Mouse (Mus musculus) liver, embryonic 16.5 days (tissue): ENCODE measurements around the gene Fam57b. TPM values are rescaled to one million over a fixed set of nuclear protein-coding genes. Genes with fewer than 3 reads are reported as not detected.

ENCODE experiments used
- ATAC-seq: fragments of 200-750 bp; cut with Nextera tagmentation; 2 replicates; pipeline ENCODE4 v1.8.0; 2017; ENCODE audit warnings: low read depth, mild to moderate bottlenecking, moderate number of reproducible peaks, moderate library complexity
- H3K27ac ChIP-seq: fragments of 300-500 bp; sonication (generic); 2 replicates; pipeline ENCODE4 v1.5.1; 2014; ENCODE audit warnings: mild to moderate bottlenecking, low read length
- H3K27me3 ChIP-seq: fragments of 300-500 bp; sonication (generic); 2 replicates; pipeline ENCODE4 v1.6.1; 2014; ENCODE audit warnings: low read depth, low read length, mixed read lengths; ENCODE audit not compliant: control insufficient read depth, insufficient read depth
- H3K36me3 ChIP-seq: fragments of 300-500 bp; sonication (generic); 2 replicates; pipeline ENCODE4 v1.6.1; 2014; ENCODE audit warnings: mild to moderate bottlenecking; ENCODE audit not compliant: control insufficient read depth, insufficient read depth
- H3K4me1 ChIP-seq: fragments of 300-500 bp; sonication (generic); 2 replicates; pipeline ENCODE4 v1.6.1; 2014; ENCODE audit warnings: low read depth, low read length, mixed read lengths; ENCODE audit not compliant: control insufficient read depth
- H3K4me2 ChIP-seq: fragments of 300-500 bp; sonication (generic); 2 replicates; pipeline ENCODE4 v1.6.1; 2014; ENCODE audit warnings: low read depth, low read length, mixed read lengths
- H3K4me3 ChIP-seq: fragments of 300-500 bp; sonication (generic); 2 replicates; pipeline ENCODE4 v1.5.1; 2014; ENCODE audit warnings: low read depth, mild to moderate bottlenecking, low read length
- H3K9ac ChIP-seq: fragments of 300-500 bp; sonication (generic); 2 replicates; pipeline ENCODE4 v1.6.1; 2014; ENCODE audit warnings: low read depth, low read length
- H3K9me3 ChIP-seq: fragments of 300-500 bp; sonication (generic); replicated peaks from 2 replicates; pipeline ENCODE4 v1.6.1; 2016; ENCODE audit warnings: low read length; ENCODE audit not compliant: control insufficient read depth
- WGBS: fragments of 180-500 bp; shearing (Covaris S2); extraction: QIAGEN DNeasy Blood & Tissue Kit; methylation state at CpG from one replicate; pipeline ENCODE4 v1.1.7; 2014; ENCODE audit not compliant: insufficient replicate concordance; 5-methylcytosine and 5-hydroxymethylcytosine counted together
- polyA plus RNA-seq: library from polyadenylated mRNA; unstranded; fragments of >200 nt; fragmentation: Nextera tagmentation; extraction: Ambion mirVana; gene quantifications from 2 replicates; pipeline ENCODE4 v1.2.1, GENCODE M21; 2015

The Fam57b gene
- polyA plus RNA-seq, 1 experiment from 2014 or later, result not detected

DNA sequence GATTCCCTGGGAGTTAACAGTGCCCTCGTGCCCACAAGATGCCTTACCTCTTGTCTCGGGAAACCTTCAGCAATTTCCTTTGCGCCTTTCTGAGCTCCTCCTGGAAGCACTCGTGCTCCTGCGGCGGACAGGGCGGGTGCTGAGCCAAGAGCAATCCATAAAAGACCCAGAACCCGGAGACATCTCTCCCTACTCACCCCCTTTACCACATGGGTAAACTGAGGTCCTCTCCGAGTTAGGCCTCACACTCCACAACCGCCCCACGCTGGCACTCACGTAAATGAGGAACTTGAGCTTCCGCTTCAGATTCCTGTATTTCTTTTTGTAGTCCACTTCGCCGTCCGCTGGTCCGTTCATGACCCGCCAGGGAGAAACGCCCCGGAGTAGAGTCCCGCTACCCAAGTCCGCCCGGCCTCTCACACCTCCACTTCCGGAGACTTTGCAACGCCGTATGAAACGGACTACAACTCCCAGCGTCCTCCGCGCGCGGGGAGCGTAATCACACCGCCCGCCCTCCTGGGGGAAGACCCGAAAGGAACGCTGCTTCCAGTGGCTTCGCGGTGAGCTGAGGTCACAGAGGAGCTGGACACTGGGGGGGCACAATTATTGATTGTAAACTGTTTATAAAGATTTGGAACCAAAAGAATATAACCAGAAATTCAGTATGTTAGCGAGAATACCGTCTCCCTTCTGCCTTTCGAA, 64.1 kb downstream of the Fam57b start, which contains the start of gene Hirip3:
TSS of gene Hirip3 (plus strand) at position 544 of the 702 bp plus-strand sequence.
- ATAC-seq, result peak; percentile 97
- Histone ChIP-seq H3K36me3 (peaks cover 33% of the 10 kb centered on the region), H3K4me1 (peaks cover 22% of the 10 kb centered on the region), H3K4me3 (peak within 1 kb of the TSS; percentile 73), H3K27ac (peak within 1 kb of the TSS; percentile 76), H3K9ac (peak within 1 kb of the TSS; percentile 75), H3K9me3 (no peaks in the 10 kb centered on the region), H3K4me2 (peak within 1 kb of the TSS; percentile 98), H3K27me3 (no peaks in the 10 kb centered on the region)
- 1% methylated on average over 42 of the region's 42 CpGs for WGBS

DNA sequence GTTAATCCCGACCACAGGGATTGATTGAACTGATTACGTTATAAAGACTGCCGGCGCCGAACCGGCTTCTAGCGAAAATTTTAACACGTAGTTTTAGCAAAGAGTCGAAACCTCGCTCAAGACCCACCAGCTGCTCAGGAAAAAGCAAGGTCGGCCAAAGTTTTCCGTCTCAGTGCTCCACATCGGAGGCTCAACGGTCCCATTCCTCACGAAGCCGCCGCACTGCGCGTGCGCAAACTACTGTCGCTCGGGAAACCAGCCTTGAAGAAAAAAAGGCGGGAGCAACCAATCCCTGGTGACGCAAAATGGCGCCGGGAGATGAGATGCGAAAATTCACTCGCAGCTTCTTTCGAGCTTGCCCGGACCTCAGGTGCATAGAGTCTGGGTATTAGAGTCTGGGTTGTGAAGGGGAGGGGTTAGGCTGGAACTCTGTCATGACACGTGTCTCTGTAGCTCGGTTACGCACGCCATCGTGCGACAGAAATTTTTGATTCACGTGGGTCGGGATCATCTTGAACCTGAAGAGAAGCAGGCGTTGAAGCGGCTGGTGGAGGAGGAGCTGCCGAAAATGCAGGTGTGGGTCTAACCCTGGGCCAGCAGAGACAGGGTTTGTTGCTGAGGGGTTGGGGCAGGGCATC, 64.8 kb downstream of the Fam57b start, which contains the start of gene Ino80e:
TSS of gene Ino80e (minus strand) at position 231 of the 638 bp plus-strand sequence.
- H3K4me2 ChIP-seq, result peak within 1 kb of the TSS; percentile 98
- ATAC-seq, result peak; percentile 75
- H3K36me3 ChIP-seq, result peaks cover 32% of the 10 kb centered on the region
- peaks cover 22% of the 10 kb centered on the region for H3K4me1 ChIP-seq
- peak within 1 kb of the TSS; percentile 73 for H3K4me3 ChIP-seq
- H3K27me3 ChIP-seq, result no peaks in the 10 kb centered on the region
- peak within 1 kb of the TSS; percentile 76 for H3K27ac ChIP-seq
- peak within 1 kb of the TSS; percentile 75 for H3K9ac ChIP-seq
- H3K9me3 ChIP-seq, result no peaks in the 10 kb centered on the region
- under 1% methylated on average over 41 of the region's 41 CpGs for WGBS

DNA sequence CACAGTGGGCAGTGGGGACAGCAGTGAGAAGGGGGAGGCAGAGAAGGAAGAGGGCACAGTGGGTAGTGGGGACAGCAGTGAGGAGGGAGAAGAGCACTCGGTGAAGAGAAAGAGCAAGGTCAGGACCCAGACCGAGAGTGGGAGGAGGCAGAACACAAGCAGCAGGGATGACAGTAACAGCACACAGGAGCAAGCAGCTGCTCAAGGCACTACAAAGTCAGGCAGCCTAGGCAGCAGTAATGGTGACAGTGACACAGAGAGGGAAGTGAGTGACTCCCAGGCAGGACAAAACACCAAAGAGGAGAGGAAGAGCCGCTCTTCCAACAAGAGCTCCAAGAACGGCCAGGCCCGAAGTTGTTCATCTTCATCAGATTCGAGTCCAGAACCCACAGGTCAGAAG, 66.3 kb downstream of the Fam57b start:
- peak overlapping the region; percentile 98 for H3K4me2 ChIP-seq
- H3K36me3 ChIP-seq, result peaks cover 30% of the 10 kb centered on the region
- no peak overlapping the region for H3K27ac ChIP-seq
- no peak overlapping the region for H3K4me3 ChIP-seq
- WGBS, result 86% methylated on average over 6 of the region's 6 CpGs
- H3K9ac ChIP-seq, result peak overlapping the region; percentile 75
- no peak for ATAC-seq
- H3K9me3 ChIP-seq, result no peaks in the 10 kb centered on the region
- H3K27me3 ChIP-seq, result no peaks in the 10 kb centered on the region
- H3K4me1 ChIP-seq, result peaks cover 22% of the 10 kb centered on the region

DNA sequence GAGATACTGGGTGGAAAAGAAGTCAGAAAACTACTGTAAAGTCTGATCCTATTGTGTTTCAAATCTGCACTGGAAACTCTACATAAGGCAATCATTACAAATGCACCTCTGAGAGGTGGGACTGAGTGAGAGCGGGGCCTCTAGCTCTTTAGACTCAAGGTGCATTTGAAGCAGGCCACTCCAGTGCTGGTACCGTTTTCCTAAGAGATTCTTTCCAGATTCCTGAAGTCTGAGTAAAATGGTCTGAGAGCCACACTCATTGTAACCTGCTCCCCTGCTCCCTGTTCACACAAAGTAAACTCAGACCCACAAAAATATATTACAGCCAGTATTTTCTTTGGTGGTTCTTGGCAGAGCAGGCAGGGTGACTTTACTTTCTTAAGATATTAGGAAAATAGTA, 70.1 kb downstream of the Fam57b start:
- Histone ChIP-seq H3K27ac (no peak overlapping the region), H3K4me3 (no peak overlapping the region), H3K4me1 (peaks cover 14% of the 10 kb centered on the region), H3K4me2 (no peak overlapping the region), H3K27me3 (no peaks in the 10 kb centered on the region), H3K36me3 (peaks cover 50% of the 10 kb centered on the region), H3K9me3 (no peaks in the 10 kb centered on the region), H3K9ac (no peak overlapping the region)
- ATAC-seq, result no peak
- WGBS, result 81% methylated on average over 2 of the region's 2 CpGs

DNA sequence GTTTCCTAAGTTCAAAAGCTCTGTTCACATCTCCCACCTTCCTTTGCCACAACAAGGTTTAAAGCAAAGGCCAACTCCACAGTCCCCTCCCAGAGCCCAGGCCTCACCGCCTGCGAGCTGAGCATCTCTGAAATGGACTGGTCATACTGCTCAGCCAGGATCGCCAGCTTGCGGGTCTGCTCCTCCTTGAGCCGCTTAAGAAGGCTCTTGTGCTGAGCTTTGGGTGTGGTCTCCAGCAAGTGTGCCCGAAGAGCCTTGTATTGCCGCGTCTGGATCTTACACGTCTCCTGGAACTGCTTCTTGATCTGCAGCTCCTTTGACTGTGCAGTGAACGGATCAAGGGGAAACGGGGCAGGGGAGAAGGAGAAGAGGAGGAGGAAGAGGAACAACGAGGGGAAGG, 70.5 kb downstream of the Fam57b start:
- WGBS, result 75% methylated on average over 12 of the region's 12 CpGs
- no peak for ATAC-seq
- no peak overlapping the region for H3K9ac ChIP-seq
- H3K36me3 ChIP-seq, result peaks cover 55% of the 10 kb centered on the region
- no peaks in the 10 kb centered on the region for H3K9me3 ChIP-seq
- no peaks in the 10 kb centered on the region for H3K27me3 ChIP-seq
- no peak overlapping the region for H3K27ac ChIP-seq
- H3K4me3 ChIP-seq, result no peak overlapping the region
- peaks cover 10% of the 10 kb centered on the region for H3K4me1 ChIP-seq
- no peak overlapping the region for H3K4me2 ChIP-seq

DNA sequence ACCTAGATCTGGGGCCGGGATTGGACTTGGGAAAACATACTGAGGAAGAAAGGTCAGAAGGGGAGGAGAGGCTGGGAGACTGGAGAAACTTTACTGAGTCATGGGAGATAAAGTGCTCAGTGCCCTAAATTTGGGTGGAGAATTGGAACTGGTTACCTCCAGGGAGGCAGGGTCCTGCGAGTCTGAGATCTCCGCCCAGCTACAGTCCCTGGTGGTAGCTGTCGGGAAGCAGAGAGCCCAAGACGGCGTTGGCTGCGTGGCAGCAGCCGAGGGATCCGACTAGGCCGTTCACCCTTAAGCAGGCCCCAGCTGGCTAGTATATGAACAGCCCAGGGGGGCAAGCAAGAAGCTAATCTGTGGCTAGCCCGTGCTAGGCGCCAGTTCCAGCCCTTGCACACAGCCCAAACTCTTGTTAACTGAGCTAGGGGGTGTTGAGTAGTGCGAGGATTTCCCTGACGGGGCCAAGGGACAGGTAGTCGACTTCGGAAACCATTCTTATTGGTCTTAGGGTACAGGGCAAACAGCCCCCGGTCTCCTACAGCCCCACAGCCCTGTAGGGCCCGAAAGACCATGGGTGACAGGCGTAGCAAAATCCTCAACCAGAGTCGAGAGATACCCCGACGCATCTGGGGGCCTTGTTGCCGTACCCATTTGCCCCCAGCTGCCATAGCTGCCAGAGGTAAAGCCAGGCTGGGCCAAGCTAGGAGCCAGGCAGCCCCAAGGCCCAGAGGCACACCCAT, 72.5 kb downstream of the Fam57b start:
- WGBS, result 84% methylated on average over 23 of the region's 23 CpGs
- Histone ChIP-seq H3K4me2 (no peak overlapping the region), H3K4me3 (no peak overlapping the region), H3K9ac (no peak overlapping the region), H3K27ac (no peak overlapping the region), H3K4me1 (no peaks in the 10 kb centered on the region), H3K36me3 (peaks cover 65% of the 10 kb centered on the region), H3K27me3 (no peaks in the 10 kb centered on the region), H3K9me3 (no peaks in the 10 kb centered on the region)
- no peak for ATAC-seq

DNA sequence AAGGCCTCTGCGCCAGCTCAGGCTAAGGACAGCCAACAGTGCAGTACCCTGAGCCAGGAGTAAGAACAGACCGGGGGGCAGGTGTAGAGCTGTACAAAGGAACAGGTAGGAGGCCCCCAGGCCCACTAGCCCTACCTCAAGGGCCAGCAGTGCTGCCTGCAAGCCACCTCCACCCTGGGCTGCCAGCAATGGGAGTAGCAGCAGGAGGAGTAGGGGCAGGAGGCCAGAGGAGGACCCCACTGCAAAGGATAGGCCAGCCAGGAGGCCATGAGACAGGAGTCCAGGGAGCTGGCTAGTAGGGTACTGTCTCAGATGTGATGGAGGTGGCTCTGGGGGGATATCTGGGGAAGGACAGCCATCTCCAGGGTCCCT, 73.0 kb downstream of the Fam57b start:
- no peak for ATAC-seq
- no peak overlapping the region for H3K4me3 ChIP-seq
- H3K9me3 ChIP-seq, result no peaks in the 10 kb centered on the region
- no peaks in the 10 kb centered on the region for H3K4me1 ChIP-seq
- WGBS, result 90% methylated on average over 2 of the region's 2 CpGs
- H3K36me3 ChIP-seq, result peaks cover 67% of the 10 kb centered on the region
- no peaks in the 10 kb centered on the region for H3K27me3 ChIP-seq
- no peak overlapping the region for H3K9ac ChIP-seq
- H3K27ac ChIP-seq, result no peak overlapping the region
- H3K4me2 ChIP-seq, result no peak overlapping the region

DNA sequence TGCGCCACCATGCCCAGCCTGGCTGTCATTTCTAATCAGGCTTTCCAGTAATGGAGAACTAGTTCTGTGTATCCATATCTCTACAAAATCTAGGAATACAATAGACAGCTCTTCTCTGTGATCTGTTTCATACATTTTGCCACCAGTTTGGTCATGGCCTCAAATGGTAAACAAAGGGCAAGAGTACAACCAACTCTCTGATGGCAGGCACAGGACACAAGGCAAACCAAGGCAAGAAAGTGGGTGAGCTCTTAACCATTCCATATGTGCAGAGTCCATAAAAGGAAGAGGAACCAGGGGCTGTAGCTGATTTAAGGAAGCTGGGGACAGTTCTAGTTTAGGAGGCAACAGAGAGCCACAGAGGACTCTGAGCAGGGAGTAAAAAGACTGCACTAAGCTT, 79.8 kb downstream of the Fam57b start:
- no peak overlapping the region for H3K4me2 ChIP-seq
- no peak overlapping the region for H3K9ac ChIP-seq
- H3K36me3 ChIP-seq, result peaks cover 66% of the 10 kb centered on the region
- no peaks in the 10 kb centered on the region for H3K27me3 ChIP-seq
- no peak overlapping the region for H3K4me3 ChIP-seq
- 90% methylated on average over 1 of the region's 1 CpGs for WGBS
- ATAC-seq, result no peak
- peaks cover 12% of the 10 kb centered on the region for H3K4me1 ChIP-seq
- no peak overlapping the region for H3K27ac ChIP-seq
- H3K9me3 ChIP-seq, result no peaks in the 10 kb centered on the region
